Mouse (Mus musculus): ENCODE data around the gene Gm20388. TPM values are rescaled to one million over a fixed set of nuclear protein-coding genes. Genes with fewer than 3 reads are reported as not detected.

Gm20388 gene
- total RNA-seq, 1 experiment from 2014 or later = 18.4 TPM

GRCm38 (mm10) chr8:122178392-122178890 is 2267.8 kb downstream of the Gm20388 start:
- no peak for ATAC-seq (replicated peaks in 1 of 2; ENCODE audit: insufficient read depth in 1 of 2, low FRiP score in 2 of 2, low TSS enrichment in 1 of 2, low read depth in 1 of 2, poor library complexity in 2 of 2, severe bottlenecking in 2 of 2)

- ATAC-seq (replicated peaks in 1 of 2; ENCODE audit: insufficient read depth in 1 of 2, low FRiP score in 2 of 2, low TSS enrichment in 1 of 2, low read depth in 1 of 2, poor library complexity in 2 of 2, severe bottlenecking in 2 of 2) = no peak
Measured at GRCm38 (mm10) chr8:122179354-122179753, 2268.7 kb downstream of the Gm20388 start.

GRCm38 (mm10) chr8:122180116-122180515 is 2269.5 kb downstream of the Gm20388 start:
- ATAC-seq (replicated peaks in 1 of 2; ENCODE audit: insufficient read depth in 1 of 2, low FRiP score in 2 of 2, low TSS enrichment in 1 of 2, low read depth in 1 of 2, poor library complexity in 2 of 2, severe bottlenecking in 2 of 2) = no peak

- peak; percentile 46 to 54 for ATAC-seq (replicated peaks in 1 of 2; ENCODE audit: insufficient read depth in 1 of 2, low FRiP score in 2 of 2, low TSS enrichment in 1 of 2, low read depth in 1 of 2, poor library complexity in 2 of 2, severe bottlenecking in 2 of 2)
Measured at GRCm38 (mm10) chr8:122181414-122181813, 2270.8 kb downstream of the Gm20388 start.

GRCm38 (mm10) chr8:122181991-122182390 is 2271.3 kb downstream of the Gm20388 start:
- ATAC-seq (replicated peaks in 1 of 2; ENCODE audit: insufficient read depth in 1 of 2, low FRiP score in 2 of 2, low TSS enrichment in 1 of 2, low read depth in 1 of 2, poor library complexity in 2 of 2, severe bottlenecking in 2 of 2) = no peak

- no peak for ATAC-seq (replicated peaks in 1 of 2; ENCODE audit: insufficient read depth in 1 of 2, low FRiP score in 2 of 2, low TSS enrichment in 1 of 2, low read depth in 1 of 2, poor library complexity in 2 of 2, severe bottlenecking in 2 of 2)
Measured at GRCm38 (mm10) chr8:122186363-122186974, 2275.8 kb downstream of the Gm20388 start.

- ATAC-seq (replicated peaks in 1 of 2; ENCODE audit: insufficient read depth in 1 of 2, low FRiP score in 2 of 2, low TSS enrichment in 1 of 2, low read depth in 1 of 2, poor library complexity in 2 of 2, severe bottlenecking in 2 of 2) = no peak
Measured at GRCm38 (mm10) chr8:122187271-122187670, 2276.6 kb downstream of the Gm20388 start.

- ATAC-seq (replicated peaks in 1 of 2; ENCODE audit: insufficient read depth in 1 of 2, low FRiP score in 2 of 2, low TSS enrichment in 1 of 2, low read depth in 1 of 2, poor library complexity in 2 of 2, severe bottlenecking in 2 of 2) = no peak
Measured at GRCm38 (mm10) chr8:122190349-122191053, 2279.9 kb downstream of the Gm20388 start.

GRCm38 (mm10) chr8:122191054-122191376 is 2280.4 kb downstream of the Gm20388 start:
- no peak; a peak in 1 of 4 replicates for ATAC-seq (replicated peaks in 1 of 2; ENCODE audit: insufficient read depth in 1 of 2, low FRiP score in 2 of 2, low TSS enrichment in 1 of 2, low read depth in 1 of 2, poor library complexity in 2 of 2, severe bottlenecking in 2 of 2)

GRCm38 (mm10) chr8:122192771-122193170 is 2282.1 kb downstream of the Gm20388 start:
- no peak for ATAC-seq (replicated peaks in 1 of 2; ENCODE audit: insufficient read depth in 1 of 2, low FRiP score in 2 of 2, low TSS enrichment in 1 of 2, low read depth in 1 of 2, poor library complexity in 2 of 2, severe bottlenecking in 2 of 2)

GRCm38 (mm10) chr8:122193521-122193920 is 2282.9 kb downstream of the Gm20388 start:
- ATAC-seq (replicated peaks in 1 of 2; ENCODE audit: insufficient read depth in 1 of 2, low FRiP score in 2 of 2, low TSS enrichment in 1 of 2, low read depth in 1 of 2, poor library complexity in 2 of 2, severe bottlenecking in 2 of 2) = no peak

- no peak for ATAC-seq (replicated peaks in 1 of 2; ENCODE audit: insufficient read depth in 1 of 2, low FRiP score in 2 of 2, low TSS enrichment in 1 of 2, low read depth in 1 of 2, poor library complexity in 2 of 2, severe bottlenecking in 2 of 2)
Measured at GRCm38 (mm10) chr8:122194396-122194795, 2283.8 kb downstream of the Gm20388 start.

- peak in 1 of 2 experiments; percentile 26; a peak in 1 of 4 replicates for ATAC-seq (replicated peaks in 1 of 2; ENCODE audit: insufficient read depth in 1 of 2, low FRiP score in 2 of 2, low TSS enrichment in 1 of 2, low read depth in 1 of 2, poor library complexity in 2 of 2, severe bottlenecking in 2 of 2)
Measured at GRCm38 (mm10) chr8:122197342-122197741, 2286.7 kb downstream of the Gm20388 start.

- no peak for ATAC-seq (replicated peaks in 1 of 2; ENCODE audit: insufficient read depth in 1 of 2, low FRiP score in 2 of 2, low TSS enrichment in 1 of 2, low read depth in 1 of 2, poor library complexity in 2 of 2, severe bottlenecking in 2 of 2)
Measured at GRCm38 (mm10) chr8:122198378-122199025, 2287.9 kb downstream of the Gm20388 start.

- no peak for ATAC-seq (replicated peaks in 1 of 2; ENCODE audit: insufficient read depth in 1 of 2, low FRiP score in 2 of 2, low TSS enrichment in 1 of 2, low read depth in 1 of 2, poor library complexity in 2 of 2, severe bottlenecking in 2 of 2)
Measured at GRCm38 (mm10) chr8:122199191-122199590, 2288.6 kb downstream of the Gm20388 start.

- ATAC-seq (replicated peaks in 1 of 2; ENCODE audit: insufficient read depth in 1 of 2, low FRiP score in 2 of 2, low TSS enrichment in 1 of 2, low read depth in 1 of 2, poor library complexity in 2 of 2, severe bottlenecking in 2 of 2) = no peak
Measured at GRCm38 (mm10) chr8:122199841-122200240, 2289.2 kb downstream of the Gm20388 start.

- ATAC-seq (replicated peaks in 1 of 2; ENCODE audit: insufficient read depth in 1 of 2, low FRiP score in 2 of 2, low TSS enrichment in 1 of 2, low read depth in 1 of 2, poor library complexity in 2 of 2, severe bottlenecking in 2 of 2) = no peak
Measured at GRCm38 (mm10) chr8:122211591-122211990, 2300.9 kb downstream of the Gm20388 start.

- no peak; a peak in 1 of 4 replicates for ATAC-seq (replicated peaks in 1 of 2; ENCODE audit: insufficient read depth in 1 of 2, low FRiP score in 2 of 2, low TSS enrichment in 1 of 2, low read depth in 1 of 2, poor library complexity in 2 of 2, severe bottlenecking in 2 of 2)
Measured at GRCm38 (mm10) chr8:122215630-122216029, 2305.0 kb downstream of the Gm20388 start.
